Mouse (Mus musculus): ENCODE measurements around the gene Speer4b.
"Not testable (repeated sequence)": the region's sequence is repeated elsewhere in the genome, so short reads cannot be mapped to it uniquely, and the experiment has no call there.

The Speer4b gene

DNA sequence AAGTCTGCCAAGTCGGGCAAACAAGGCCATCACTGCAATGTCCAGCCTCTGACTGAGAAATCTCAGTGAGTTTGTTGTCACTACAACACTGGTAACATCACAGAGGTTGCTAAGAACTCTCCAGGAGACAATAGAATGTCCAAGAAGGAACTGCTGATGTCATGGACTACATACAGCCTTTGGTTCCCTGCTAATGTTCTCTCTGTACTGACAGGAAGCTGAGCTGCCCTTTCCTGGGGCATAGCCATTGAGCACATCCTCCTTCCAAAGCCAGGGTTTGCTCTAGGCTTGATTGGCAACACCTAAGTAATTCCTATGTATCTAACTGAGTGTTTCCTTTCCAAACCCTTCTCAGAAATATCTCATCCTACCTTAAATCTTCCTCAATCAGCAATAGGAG, at the start of gene Speer4b:
Speer4b (minus strand) TSS at position 101 of the 400 bp plus-strand sequence.
- DNase-seq (ENCODE audit: low spot score in 2 of 2), result not testable (repeated sequence)

- DNase-seq (ENCODE audit: low spot score in 2 of 2), result no peak
These were observed 48.1 kb upstream of the Speer4b start for GRCm38 (mm10) chr5:27549291-27549690.

DNA sequence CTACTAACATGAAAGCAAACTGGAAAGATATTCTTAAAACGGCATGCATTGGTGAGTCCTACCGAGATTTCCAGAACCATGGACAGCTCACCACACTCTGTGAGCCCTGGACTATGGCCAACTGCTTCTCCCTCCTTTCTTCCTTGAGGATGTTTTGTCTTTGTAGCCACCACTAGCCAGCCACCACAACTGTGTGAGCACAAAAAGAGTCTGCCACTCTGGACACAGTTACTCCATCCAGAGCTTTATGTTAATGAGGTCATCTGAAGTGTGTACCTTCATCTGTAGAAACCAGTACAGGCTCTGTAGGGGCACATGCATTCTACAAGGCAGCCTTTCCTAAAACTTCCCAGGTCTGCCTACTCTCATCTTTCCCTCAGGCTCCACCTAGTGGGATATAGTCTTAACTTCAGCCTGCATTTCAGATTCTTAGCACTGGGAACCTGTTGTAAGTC, 43.6 kb upstream of the Speer4b start:
- no peak for DNase-seq (ENCODE audit: low spot score in 2 of 2)

GRCm38 (mm10) chr5:27526906-27527305, 25.7 kb upstream of the Speer4b start:
- no peak for DNase-seq (ENCODE audit: low spot score in 2 of 2)

DNA sequence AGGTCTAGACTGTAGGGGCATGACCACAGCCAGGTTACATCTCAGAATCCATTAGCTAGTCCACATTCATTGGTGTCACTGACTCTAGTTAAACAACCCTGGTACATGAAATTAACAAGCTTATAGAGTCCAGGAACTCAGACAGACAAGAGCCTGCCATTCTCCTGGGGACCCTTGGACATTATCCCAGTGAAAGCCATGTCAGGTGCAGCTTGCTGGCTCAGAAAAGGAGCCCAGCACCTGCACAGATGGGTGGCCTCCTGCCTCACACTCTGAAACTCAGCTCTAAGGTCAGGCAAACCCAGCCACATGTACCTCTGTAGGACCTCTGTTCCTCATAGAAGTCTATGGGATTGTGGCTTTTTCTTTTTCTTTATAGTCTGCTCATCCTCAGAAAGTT, 17.5 kb upstream of the Speer4b start:
- no peak for DNase-seq (ENCODE audit: low spot score in 2 of 2)

GRCm38 (mm10) chr5:27490942-27491341, 10.3 kb downstream of the Speer4b start:
- DNase-seq (ENCODE audit: low spot score in 2 of 2), result no peak

DNA sequence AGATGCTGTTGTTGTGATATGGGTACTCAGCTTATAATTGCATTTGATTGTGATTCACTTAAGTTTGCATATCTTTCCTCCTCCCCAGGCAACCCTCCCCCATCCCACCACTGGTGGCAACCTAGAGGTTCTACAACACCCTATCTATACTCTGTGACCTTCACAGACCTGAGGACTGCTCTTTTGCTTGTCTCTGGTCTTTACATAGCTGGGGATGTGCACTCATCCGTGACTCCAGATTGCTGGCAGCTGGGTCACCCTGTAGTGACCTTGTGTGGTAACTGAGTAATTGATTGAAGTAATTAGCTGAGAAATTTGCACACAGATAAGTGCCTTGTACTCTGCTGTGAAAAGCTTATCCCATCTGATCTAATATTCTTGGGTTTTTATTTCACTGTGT, 15.1 kb downstream of the Speer4b start:
- no peak for DNase-seq (ENCODE audit: low spot score in 2 of 2)

DNA sequence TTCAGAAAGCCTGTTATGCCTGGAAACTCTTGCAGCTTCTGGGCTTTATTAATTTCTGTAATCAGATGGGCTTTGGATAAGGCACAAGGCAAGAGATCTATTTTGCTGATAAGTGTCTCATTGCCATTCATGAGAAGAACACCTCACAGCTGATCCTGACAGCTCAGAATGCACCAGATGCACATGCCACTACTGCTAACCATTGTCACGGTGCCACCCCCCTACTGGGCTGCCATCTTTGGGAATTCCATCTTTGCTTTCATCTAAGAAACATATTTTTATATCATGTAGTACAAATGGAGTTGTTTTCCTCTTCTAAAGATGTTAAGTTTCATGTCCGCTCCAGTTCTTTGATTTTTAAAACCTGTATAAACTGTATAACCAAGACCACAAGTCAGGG, 19.5 kb downstream of the Speer4b start:
- no peak for DNase-seq (ENCODE audit: low spot score in 2 of 2)

DNA sequence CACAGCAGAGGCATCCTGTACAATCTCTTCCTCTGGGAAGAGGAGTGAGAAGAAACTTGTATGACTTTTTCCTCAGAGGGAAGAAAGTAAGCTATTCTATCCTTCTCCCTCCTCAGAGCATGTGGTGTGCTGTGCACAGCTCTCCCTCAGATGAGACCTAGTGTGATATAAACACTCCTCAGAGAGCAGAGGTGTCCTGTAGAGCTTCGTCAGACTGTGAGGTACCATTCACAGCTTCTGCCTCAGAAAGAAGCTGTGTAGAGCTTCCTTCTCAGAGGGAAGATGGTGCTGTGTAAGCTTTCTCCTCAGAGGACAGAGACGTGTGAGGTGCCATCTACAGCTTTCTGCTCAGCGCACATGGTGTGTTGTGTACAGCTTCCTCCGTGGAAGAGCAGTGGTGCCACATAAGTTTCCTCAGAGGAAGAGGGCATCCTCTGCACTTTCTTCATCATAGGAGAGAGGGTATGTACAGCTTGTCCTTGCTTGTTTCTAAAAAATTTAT, 26.2 kb downstream of the Speer4b start:
- no peak for DNase-seq (ENCODE audit: low spot score in 2 of 2)

DNA sequence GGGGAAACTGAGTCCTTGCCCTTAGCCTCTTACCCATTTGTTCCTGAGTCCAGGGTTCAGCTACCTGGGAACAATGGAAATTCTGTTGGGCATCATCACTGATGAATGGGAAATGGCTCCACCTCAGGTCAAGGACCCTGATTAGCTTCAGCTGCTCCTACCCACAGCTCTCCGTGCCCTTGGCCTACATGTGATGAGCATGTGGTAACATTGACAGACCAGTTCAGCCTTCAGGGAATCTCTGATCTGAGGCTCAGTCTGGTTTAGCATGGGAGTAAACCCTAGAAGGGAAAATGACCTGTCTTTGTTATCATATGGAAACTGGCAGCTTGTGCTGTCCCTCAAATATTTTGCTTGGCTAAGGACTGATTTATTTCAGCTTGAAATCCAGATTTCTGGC, 43.6 kb downstream of the Speer4b start:
- DNase-seq (ENCODE audit: low spot score in 2 of 2), result no peak

GRCm38 (mm10) chr5:27456981-27457380, 44.3 kb downstream of the Speer4b start:
- DNase-seq (ENCODE audit: low spot score in 2 of 2), result no peak

DNA sequence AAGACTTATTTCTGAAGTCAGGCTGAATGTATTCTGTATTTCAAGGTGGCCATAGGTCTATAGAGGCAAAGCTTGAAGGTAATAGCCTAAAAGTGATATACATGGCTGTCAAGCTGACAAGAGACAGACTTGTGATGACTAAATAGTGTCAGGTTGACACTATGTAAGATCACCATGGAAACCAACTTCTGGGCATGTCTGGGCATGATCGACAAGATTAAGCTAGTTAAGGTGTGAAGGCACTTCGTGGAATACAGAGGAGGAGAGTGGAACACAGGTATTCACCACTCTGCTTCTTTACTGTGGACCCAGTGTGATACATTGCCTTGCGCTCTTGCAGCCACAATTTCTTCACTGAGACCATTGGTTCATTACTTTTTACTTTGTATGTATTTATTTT, 46.9 kb downstream of the Speer4b start:
- no peak for DNase-seq (ENCODE audit: low spot score in 2 of 2)

- DNase-seq (ENCODE audit: low spot score in 2 of 2), result no peak
These were observed 47.9 kb downstream of the Speer4b start for GRCm38 (mm10) chr5:27453201-27453845.
